Mouse (Mus musculus): ENCODE results near the gene Dhx16.

DNA sequence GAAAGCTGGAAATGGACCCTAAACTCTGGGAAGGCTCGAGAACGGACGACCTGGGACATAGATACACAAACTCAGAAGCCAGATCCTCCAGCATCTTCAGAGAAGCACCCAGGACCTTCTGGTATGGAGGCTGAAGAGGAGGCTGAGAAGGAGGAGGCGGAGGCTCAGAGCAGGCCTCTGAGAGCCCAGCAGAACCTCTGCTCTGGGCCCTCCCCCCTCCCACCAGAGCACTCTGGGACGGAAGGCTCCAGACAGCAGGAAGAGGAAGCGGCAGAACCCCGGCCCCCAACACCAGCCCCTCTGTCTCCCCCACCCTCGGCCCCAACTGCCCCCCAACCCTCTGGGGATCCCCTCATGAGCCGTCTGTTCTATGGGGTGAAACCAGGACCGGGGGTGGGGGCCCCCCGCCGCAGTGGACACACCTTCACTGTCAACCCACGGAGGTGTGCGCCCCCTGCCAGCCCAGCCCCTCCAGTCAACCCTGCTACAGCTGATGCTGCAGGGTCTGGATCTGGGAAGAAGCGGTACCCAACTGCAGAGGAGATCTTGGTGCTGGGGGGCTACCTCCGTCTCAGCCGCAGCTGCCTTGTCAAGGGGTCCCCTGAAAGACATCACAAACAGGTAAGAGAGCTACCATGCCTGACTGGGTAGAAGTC is 11.3 kb upstream of the Dhx16 start:
- TF ChIP-seq CTCF (IDR thresholded peaks at IDR 0.05; ENCODE audit: control insufficient read depth, insufficient read depth, insufficient replicate concordance, low read depth, low read length) (no peak), POLR2A (IDR thresholded peaks at IDR 0.05; ENCODE audit: control insufficient read depth, low read depth, low read length) (no peak)
